Mouse (Mus musculus): ENCODE results near the gene Ndufaf2. TPM values are rescaled to one million over a fixed set of nuclear protein-coding genes. Genes with fewer than 3 reads are reported as not detected.

The Ndufaf2 gene
- total RNA-seq, 2 experiments from 2014 or later: 30.4 to 37.3 TPM

GRCm38 (mm10) chr13:108039375-108039774, 119.0 kb downstream of the Ndufaf2 start:
- DNase-seq: no peak

DNA sequence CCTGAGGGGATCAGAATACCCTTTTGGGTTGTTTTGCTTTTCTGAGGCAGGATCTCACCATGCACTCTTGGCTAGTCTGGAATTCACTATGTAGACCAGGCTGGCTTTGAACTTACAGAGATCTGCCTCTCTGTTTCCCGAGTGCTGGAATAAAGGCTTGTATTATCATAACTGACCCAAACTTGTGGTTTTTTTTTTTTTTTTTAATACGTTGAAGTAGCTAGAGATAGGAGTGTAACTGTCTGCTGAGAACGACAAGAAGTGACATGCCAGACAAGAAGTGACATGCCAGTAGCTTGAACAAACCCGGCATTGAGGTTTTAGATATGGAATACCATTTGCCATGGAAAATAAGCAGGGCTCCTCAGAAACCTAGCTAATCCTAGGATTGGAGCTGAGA, 125.6 kb downstream of the Ndufaf2 start:
- no peak for DNase-seq

DNA sequence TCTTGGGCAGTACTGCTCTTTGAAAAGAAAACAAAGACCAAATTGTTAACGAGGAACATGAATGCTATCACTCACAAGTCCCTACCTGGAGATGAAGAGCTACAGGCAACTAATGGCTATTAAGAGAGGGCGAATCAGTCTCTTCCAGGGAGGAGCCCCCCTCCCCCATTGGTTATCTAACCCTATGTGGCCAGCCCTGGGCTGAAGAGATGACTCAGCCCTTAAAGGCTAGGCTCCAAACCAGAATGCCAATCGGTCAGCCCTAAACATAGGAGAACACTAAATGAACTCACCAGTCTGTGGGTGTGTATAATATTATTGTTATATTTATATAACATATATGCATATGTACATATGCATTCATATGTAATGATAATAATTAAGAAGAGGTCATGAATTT, 132.6 kb downstream of the Ndufaf2 start:
- no peak for DNase-seq

DNA sequence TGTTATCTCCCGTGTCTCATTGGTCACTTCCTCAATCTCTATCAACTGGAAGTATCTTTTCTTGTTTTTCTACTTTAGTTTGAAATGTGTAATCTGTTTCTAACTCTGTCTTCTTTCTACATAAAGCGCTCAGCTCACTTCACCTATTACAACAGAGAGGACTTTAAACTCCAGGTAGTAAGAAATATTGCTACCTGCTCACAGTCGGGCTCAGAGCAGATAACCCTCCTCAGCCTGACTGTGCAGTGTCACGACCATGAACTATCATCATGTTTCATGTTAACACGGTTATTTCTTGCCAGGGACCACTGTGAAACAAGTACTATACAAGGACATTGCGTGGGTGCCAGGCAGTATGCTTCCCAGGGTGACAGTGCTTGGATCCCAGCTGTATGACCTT, 141.1 kb downstream of the Ndufaf2 start:
- DNase-seq: no peak

GRCm38 (mm10) chr13:108015166-108015565, 143.3 kb downstream of the Ndufaf2 start:
- no peak for DNase-seq

DNA sequence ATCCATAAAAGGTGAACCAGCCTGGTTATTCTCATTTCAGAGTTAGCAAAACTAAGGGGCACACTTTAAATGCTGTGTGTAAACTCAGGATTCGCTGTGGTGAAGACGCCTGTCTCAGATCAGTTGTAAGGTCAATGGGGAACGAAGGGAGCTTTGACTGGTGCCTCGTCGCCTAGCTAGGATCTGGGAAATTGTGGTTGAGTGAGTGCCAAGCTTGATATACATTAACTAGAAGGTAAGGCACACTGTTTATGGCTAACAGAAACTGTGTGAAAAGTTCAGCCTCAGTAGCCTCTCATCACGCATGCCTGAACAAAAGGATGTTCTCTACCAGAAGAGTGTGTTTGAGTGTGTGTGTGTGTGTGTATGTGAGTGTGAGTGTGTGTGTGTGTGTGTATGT, 144.6 kb downstream of the Ndufaf2 start:
- DNase-seq: no peak

GRCm38 (mm10) chr13:108013110-108013509, 145.3 kb downstream of the Ndufaf2 start:
- DNase-seq: no peak

- no peak for DNase-seq
Observed at GRCm38 (mm10) chr13:108007861-108008260, 150.6 kb downstream of the Ndufaf2 start.

DNA sequence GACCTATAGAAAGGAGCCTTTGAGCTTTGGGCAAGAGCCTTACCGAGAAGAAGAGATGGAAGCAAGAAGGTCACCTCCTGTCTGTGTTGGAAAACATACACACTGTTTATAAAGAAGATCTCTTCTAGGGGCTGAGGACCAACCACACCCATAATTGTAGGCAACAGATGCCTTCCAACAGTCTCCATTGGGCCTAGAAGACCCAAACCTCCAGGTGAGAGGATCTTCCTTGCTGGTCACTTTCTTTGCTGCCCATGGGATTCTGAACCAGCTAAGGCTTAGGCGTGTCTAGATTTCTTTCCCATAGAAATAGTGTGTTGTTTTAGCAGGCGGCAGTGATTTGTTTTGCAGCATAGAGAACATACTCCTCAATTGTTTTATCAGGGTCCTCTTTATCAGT, 162.1 kb downstream of the Ndufaf2 start:
- DNase-seq: no peak

GRCm38 (mm10) chr13:107995211-107995610, 163.2 kb downstream of the Ndufaf2 start:
- no peak for DNase-seq

DNA sequence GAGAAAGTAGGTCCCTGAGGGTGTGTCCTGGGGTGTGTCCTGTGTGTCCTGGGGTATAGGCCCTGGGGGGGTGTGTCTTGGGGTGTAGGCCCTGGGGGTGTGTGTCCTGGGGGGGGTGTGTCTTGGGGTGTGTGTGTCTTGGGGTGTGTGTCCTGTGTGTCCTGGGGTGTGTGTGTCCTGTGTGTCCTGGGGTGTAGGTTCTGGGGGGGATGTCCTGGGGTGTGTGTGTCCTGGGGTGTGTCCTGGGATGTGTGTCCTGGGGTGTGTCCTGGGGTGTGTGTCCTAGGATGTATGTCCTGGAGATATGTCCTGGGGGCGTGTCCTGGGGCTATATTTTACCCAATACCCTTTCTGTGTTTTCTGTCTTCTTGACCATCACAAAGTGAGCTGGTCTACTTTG, 165.8 kb downstream of the Ndufaf2 start:
- no peak for DNase-seq

DNA sequence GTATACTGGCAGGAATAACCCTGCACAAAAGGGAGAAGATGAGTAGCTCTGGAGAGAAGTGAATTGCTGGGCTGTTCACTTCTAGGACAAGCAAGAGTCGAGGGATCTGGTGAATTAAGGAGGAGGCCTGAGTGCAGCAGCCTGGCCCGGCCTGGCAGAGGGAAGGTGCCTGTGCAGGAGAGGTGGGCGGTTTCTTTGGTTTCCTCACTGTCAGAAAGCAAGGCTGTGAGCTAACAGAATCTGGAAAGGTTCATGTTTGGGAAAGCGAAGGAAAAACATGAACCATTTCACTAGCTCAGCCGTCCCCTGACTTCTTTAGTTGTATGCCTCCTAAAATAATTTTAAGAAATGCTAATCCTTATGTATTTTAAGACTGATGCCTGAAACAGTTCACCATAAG, 173.8 kb downstream of the Ndufaf2 start:
- no peak for DNase-seq

GRCm38 (mm10) chr13:107984186-107984585, 174.2 kb downstream of the Ndufaf2 start:
- DNase-seq: no peak

DNA sequence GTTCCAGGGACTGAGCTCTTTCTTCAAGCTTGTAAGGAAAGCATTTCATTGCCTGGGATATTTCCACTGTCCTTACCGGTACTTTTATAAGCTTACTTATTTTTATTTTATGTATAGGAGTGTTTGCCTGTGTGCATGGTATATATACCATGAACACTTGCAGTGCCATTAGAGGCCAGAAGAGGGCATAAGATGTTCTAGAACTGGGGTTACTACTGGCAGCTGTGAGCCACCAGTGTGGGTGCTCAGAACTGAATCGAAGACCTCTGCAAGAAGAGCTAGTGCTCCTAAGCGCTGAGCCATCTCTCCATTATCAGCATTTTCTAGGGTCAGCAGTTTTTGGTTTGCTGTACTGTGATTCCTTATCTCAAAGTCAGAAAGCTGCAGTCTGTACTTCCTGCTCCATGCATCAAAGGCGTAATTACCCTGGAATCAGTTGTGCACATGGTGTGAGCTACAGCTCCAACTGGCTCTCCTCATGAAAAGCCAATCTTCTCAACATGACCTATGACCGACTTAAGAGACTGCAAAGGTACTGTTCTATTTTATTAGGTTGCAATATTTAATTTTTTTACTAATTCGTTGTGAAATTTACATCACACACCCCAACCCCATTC, 175.1 kb downstream of the Ndufaf2 start:
- no peak for DNase-seq

DNA sequence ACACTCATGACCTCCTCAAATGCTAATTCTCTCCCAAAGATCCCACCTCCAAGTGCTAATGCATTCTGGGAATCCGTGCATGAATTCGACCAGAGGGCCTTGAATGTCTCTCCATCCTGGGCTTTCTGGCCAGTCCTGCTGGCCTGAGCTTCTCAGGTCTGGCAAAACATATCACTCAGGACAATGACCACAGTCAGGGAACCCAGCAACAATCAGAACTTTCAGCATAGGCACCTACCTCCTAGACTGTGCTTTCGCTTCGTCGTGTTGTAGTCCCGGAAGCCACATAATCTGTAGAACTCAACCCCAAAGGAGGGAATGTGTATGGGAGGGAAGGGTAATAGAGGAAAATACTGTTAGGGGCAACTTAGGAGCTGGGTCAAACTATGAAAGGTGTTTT, 179.0 kb downstream of the Ndufaf2 start:
- no peak for DNase-seq

- DNase-seq: no peak
Observed at GRCm38 (mm10) chr13:107976886-107977656, 181.4 kb downstream of the Ndufaf2 start.

- DNase-seq: no peak
Observed at GRCm38 (mm10) chr13:107972451-107972850, 186.0 kb downstream of the Ndufaf2 start.

GRCm38 (mm10) chr13:107971868-107972267, 186.6 kb downstream of the Ndufaf2 start:
- DNase-seq: no peak

DNA sequence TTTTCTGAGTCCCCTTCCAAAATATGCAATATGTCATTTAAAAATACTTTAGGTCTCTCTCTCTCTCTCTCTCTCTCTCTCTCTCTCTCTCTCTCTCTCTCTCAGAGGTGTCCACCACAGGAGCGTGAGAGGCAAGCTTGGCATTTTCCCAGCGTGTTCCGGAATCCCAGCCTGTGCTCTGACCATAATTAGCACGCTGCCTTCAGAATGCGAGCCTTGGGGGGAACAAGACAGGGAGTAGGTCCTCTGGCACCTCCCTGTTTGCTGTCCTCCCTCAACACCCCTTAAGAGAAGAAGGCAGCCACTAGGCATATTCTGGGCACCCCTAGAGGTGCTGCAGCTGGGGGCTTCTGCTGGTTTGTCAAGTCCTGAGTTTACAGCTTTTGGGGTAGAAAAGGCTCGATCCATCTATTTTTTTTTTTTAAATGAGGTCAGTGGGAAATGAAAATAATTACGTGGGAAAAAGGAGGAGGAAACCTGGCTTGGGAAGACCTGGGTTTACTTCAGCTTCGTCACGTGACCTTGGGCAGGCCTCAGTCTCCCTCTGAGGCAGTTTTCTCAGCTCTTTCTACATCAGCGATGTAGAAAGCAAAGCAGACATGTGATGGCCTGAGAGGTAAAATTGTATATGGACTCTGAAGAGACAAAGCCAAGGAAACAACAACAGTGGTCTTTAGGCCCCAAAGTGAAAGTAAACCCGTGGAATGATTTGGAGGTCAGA, 187.8 kb downstream of the Ndufaf2 start:
- DNase-seq: no peak

GRCm38 (mm10) chr13:107969961-107970391, 188.4 kb downstream of the Ndufaf2 start:
- DNase-seq: no peak

GRCm38 (mm10) chr13:107964616-107965015, 193.8 kb downstream of the Ndufaf2 start:
- DNase-seq: no peak

DNA sequence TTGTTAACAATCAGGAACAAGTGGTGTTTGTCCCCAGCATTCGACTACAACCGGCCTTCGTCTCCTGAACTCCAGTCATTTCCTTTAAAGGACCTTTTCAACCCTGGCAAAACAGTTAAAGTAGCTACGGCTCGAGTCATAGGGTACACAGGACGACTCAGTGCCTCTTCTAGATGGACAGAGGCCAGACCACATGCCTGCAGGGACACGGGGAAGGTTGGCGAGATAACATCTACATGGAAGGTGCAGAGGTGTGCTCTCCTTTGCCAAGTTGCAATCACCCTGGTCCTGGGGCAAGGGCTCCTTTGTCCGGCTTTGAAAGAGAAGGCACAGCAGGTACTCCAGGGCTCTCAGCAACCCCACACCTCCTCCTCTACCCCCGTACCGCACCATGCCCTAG, 195.0 kb downstream of the Ndufaf2 start:
- DNase-seq: no peak

- no peak for DNase-seq
Observed at GRCm38 (mm10) chr13:107962741-107963140, 195.7 kb downstream of the Ndufaf2 start.
